Mouse (Mus musculus): ENCODE measurements around the gene Gm3336. TPM values are rescaled to one million over a fixed set of nuclear protein-coding genes. Genes with fewer than 3 reads are reported as not detected.

Gene Gm3336
- total RNA-seq, 2 experiments from 2014 or later: not detected

GRCm38 (mm10) chr8:70711041-70711440, 7.3 kb upstream of the Gm3336 start:
- no peak for DNase-seq
- intact Hi-C loops (cut with DNase I): no loop called here

DNA sequence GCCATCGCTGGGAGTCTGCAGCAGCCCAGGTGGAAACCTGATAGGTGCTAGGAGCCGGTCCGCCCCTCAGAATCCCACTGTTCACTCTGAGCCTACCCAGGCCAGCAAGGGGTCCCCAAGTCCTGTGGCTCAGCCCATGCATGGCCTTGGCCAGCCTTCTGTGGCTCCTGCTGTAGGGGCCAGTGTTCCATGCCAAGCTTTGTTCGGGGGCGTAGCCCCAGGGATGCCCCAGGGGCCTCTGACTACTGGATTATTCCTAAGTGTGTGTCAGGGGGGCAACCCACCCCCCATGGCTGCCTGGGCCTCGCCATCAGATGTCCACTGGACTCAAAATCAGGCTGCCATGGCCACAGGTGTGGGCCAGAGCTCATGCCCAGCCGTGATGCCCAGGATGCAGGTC, 4.4 kb upstream of the Gm3336 start:
- no peak for DNase-seq
- intact Hi-C loops (cut with DNase I): no loop called here

GRCm38 (mm10) chr8:70715086-70715485, 3.3 kb upstream of the Gm3336 start:
- DNase-seq: no peak
- intact Hi-C loops (cut with DNase I): no loop called here

DNA sequence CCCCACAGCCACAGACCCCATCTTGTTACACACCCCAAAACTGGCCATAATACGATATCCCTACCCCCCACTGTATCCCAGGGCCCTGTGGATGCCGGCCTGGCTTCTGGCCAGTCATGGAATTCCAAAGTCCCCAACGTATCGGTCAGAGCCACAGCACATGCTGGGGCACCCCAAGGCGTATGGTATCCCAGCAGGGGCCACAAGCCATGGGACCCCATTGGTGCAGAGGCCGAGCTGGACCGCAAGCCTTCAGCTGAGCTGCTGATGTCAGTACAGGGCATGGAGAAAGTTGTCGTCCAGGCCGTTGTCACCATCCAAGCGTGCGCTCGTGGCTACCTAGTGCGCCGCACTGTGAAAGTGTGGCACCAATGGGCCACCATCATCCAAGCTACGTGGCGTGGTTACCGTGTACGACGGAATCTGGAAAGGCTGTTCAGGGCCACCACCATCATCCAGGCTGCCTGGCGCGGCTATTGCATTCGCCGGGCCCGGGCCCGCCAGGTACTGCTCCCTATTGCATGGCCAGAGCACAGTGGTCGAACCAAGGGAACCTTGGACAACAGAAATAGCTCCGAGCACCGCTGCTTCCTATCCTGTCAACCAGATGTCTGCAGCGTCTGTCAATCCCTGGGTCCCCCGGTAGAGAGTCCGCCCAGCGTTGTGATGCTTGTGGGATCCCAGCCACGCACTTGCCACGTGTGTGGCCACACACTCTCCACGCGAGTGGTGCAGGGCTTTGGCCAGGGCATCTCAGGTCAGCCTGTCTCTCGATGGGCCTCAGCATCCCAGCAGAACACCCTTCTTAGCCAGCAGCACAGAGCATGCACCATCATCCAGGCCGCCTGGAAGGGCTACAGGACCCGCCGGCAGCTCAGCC, 1.6 kb upstream of the Gm3336 start:
- DNase-seq: no peak
- intact Hi-C loops (cut with DNase I): no loop called here

GRCm38 (mm10) chr8:70719796-70720270, 1.5 kb downstream of the Gm3336 start:
- intact Hi-C loops (cut with DNase I): loop anchor here (1.0 to 5.0 kb wide), 5 partner anchors 32 to 149 kb away; no protein-coding TSS in a partner anchor

DNA sequence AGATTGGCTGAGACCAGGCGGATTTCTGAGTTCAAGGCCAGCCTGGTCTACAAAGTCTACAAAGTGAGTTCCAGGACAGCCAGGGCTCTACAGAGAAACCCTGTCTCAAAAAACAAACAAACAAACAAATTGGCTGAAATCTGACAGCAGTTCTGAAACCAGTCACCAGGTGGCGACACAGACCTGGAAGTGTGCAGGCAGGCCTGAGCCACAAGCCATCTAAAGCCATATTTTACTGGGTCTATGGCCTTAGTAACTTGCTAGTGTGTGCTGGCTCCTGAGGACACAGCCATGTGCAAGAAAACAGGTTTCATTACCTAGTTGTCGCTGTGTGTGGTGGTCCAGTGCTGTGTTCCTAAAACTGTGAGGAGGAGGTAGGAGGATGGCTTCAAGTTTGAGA, 2.4 kb downstream of the Gm3336 start:
- peak; percentile 80 to 92 for DNase-seq
- intact Hi-C loops (cut with DNase I): loop anchor here (1.0 to 5.0 kb wide), 5 partner anchors 32 to 148 kb away; no protein-coding TSS in a partner anchor

More at GRCm38 (mm10) chr8:70719796-70720270, 1.5 kb downstream of the Gm3336 start:
- DNase-seq: no peak

- intact Hi-C loops (cut with DNase I): loop anchor here (2.0 to 5.0 kb wide), 2 partner anchors 101 to 147 kb away; no protein-coding TSS in a partner anchor
- DNase-seq: no peak
Observed at GRCm38 (mm10) chr8:70721601-70722000, 3.3 kb downstream of the Gm3336 start.

GRCm38 (mm10) chr8:70723486-70724210, 5.3 kb downstream of the Gm3336 start, which contains the start of gene Pde4c:
TSS of gene Pde4c (plus strand) at chr8:70723720.
- DNase-seq: no peak
- intact Hi-C loops (cut with DNase I): loop anchor here (5.0 kb wide), 1 partner anchor 99 kb away; no protein-coding TSS in a partner anchor

DNA sequence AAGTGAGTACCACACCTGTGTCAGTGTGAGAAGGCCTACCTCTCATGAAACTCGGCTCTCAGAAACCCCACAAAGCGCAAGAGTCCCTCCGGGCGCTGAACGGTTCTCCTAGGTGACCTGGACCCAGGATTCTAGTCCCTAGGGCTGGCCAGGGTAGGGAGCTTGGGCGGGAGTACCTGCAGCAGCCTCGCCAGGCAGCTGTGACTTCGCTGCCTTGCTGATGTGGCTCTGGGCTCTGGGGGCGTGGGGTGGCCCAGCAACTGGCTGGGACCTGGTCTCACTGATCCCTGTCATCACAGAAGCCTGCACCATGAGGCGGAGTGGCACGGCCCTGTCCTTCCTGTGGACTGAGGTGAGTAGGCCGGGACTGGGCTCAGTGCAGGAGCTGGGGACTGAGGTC, 5.9 kb downstream of the Gm3336 start:
- DNase-seq: no peak
- intact Hi-C loops (cut with DNase I): loop anchor here (5.0 kb wide), 1 partner anchor 98 kb away; no protein-coding TSS in a partner anchor

DNA sequence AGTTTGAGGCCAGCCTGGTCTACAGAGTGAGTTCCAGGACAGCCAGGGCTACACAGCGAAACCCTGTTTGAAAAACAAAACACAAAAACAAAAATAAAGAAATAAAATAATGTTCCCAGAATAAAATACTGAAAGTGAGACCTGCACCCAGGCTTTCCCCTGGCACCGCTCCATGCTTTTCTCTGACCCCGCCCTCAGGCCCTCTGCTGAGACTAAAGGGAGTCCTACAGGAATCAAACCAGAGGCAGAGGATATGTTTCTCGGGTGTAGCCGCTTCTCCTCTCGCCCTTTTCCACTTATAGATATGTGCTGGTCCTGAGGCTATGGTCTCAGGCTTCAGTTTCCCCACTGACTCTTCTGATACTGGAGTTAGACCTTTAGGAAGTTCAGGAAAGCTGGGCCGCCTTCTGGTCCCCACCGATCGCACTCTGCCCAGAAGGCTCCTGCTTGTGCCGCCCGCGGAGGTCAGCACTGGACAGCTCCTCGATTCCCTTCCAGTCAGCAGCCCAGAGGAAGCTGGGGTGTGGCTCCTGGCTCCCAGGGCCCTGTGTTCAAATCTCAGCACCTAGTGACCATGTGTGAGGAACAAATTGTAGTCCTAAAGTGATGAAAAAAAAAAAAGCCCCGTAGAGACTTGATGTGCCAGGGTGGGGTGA, 7.6 kb downstream of the Gm3336 start:
- peak; percentile 55 to 65 for DNase-seq
- intact Hi-C loops (cut with DNase I): loop anchor here (2.0 kb wide), 1 partner anchor 15 kb away; no protein-coding TSS in a partner anchor

DNA sequence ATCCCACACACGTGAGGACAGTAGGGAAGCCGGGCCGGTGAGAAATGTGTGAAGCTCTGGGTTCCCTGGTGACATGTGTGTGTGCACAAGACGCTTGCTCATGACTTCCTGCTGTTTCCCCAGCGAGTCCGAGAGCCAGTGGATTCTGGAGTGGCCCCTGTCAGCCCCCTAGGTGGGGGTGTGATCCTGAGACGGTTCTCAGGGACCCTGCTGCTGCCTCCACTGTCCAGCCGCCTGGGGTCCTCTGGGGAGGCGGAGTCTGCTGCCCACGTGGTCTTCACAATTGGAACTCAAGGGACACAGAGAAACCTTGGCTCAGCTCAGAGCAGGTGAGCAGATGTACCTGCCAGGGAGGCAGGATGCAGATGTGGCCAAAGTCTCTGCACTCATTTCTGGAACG, 8.4 kb downstream of the Gm3336 start:
- no peak for DNase-seq

GRCm38 (mm10) chr8:70729808-70730475, 11.6 kb downstream of the Gm3336 start:
- no peak for DNase-seq
- intact Hi-C loops (cut with DNase I): no loop called here

More for the DNA sequence above, 8.4 kb downstream of the Gm3336 start:
- intact Hi-C loops (cut with DNase I): loop anchor here (2.0 kb wide), 1 partner anchor 14 kb away; no protein-coding TSS in a partner anchor

DNA sequence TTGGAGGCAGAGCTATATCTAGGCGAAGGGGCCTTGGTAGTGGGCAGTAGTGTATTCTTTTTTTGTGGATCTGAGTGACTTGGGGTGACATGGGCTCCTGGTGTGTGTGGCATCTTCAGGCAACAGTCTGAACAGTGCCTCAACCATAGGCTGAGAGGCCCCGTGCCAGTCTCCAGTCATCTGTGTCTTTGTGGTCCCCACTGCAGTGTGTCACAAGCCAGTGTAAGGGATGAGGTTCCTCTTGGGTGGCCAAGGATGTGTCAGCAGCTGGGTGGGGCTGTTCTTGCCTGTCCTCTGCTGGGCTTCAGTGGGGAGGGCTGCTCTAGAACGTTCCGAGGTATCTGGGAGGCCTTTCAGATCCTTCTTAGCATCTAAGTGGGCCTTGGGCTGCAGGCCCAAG, 12.6 kb downstream of the Gm3336 start:
- intact Hi-C loops (cut with DNase I): no loop called here
- no peak for DNase-seq

DNA sequence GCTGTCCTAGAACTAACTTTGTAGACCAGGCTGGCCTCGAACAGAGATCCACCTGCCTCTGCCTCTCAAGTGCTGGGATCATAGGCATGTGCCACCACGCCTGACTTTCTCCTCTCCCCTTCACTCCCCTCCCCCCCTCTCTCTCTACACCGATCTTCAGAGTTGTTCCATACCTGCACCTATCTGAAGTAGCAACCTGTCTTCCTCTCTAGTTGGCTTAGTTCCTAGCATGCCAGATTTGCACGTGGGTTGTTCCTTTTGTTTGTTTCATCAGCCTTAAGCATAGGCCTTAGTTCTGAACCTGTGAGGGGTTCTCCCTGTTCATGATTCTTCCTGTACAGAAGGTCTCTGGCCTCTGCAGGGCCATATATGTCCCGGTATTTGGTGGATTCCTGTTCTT, 19.4 kb downstream of the Gm3336 start:
- intact Hi-C loops (cut with DNase I): no loop called here
- no peak for DNase-seq

GRCm38 (mm10) chr8:70738211-70738610, 19.9 kb downstream of the Gm3336 start:
- intact Hi-C loops (cut with DNase I): no loop called here
- DNase-seq: no peak

GRCm38 (mm10) chr8:70741661-70742060, 23.3 kb downstream of the Gm3336 start:
- intact Hi-C loops (cut with DNase I): loop anchor here (2.0 kb wide), 1 partner anchor 15 kb away; no protein-coding TSS in a partner anchor
- DNase-seq: no peak

DNA sequence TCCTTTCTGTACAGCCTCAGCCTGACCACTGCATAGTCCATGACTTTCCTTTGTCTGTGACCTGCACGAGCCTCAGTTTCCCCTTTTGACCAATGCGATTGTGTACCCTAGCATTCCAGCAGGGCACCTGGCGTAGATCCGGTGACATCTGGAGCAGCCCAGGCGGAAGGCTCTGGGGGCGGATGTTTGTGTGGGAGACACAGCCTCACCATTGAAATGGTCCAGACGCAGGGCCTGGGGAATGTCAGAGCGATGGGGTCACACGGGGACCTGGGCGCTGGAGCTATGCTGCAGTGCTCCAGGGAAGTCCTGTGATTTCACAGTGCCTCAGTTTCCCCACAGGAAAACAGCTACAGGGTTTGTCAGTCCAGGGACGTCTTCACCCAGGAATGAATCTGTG, 23.8 kb downstream of the Gm3336 start:
- no peak for DNase-seq
- intact Hi-C loops (cut with DNase I): no loop called here

- no peak for DNase-seq
- intact Hi-C loops (cut with DNase I): no loop called here
Observed at GRCm38 (mm10) chr8:70742981-70743655, 24.8 kb downstream of the Gm3336 start.

All from heart, postnatal 10 days (tissue).